Mouse (Mus musculus): Measurements from ENCODE around the gene Six6.

The Six6 gene

GRCm38 (mm10) chr12:72957829-72958424, 18.2 kb downstream of the Six6 start:
- DNase-seq = no peak

GRCm38 (mm10) chr12:72958446-72958845, 18.8 kb downstream of the Six6 start:
- no peak for DNase-seq

GRCm38 (mm10) chr12:72962761-72963160, 23.1 kb downstream of the Six6 start:
- no peak for DNase-seq

- DNase-seq = no peak
Measured at GRCm38 (mm10) chr12:72967541-72967940, 27.8 kb downstream of the Six6 start.

- DNase-seq = no peak
Measured at GRCm38 (mm10) chr12:72970620-72971019, 30.9 kb downstream of the Six6 start.

GRCm38 (mm10) chr12:72973161-72973560, 33.5 kb downstream of the Six6 start:
- peak; percentile 58 for DNase-seq

GRCm38 (mm10) chr12:72976172-72976571, 36.5 kb downstream of the Six6 start:
- no peak for DNase-seq

GRCm38 (mm10) chr12:72976718-72977117, 37.0 kb downstream of the Six6 start:
- peak; percentile 73 for DNase-seq

- no peak for DNase-seq
Measured at GRCm38 (mm10) chr12:72977851-72978250, 38.2 kb downstream of the Six6 start.

GRCm38 (mm10) chr12:72979236-72979635, 39.5 kb downstream of the Six6 start:
- no peak for DNase-seq

GRCm38 (mm10) chr12:72982616-72983015, 42.9 kb downstream of the Six6 start:
- no peak for DNase-seq

GRCm38 (mm10) chr12:72983071-72983857, 43.6 kb downstream of the Six6 start:
- peak; percentile 16 for DNase-seq
